Mouse (Mus musculus) stomach, postnatal 0 days (tissue): ENCODE data around the gene Pxn.

Source experiments
- CTCF ChIP-seq: IDR thresholded peaks from 2 replicates; pipeline ENCODE4 v1.5.1; 2016; ENCODE audit warnings: antibody characterized with exemption, low read depth, mild to moderate bottlenecking, moderate library complexity
- EP300 ChIP-seq: optimal IDR thresholded peaks from 2 replicates; pipeline ENCODE3; 2016; ENCODE audit warnings: antibody characterized with exemption

DNA sequence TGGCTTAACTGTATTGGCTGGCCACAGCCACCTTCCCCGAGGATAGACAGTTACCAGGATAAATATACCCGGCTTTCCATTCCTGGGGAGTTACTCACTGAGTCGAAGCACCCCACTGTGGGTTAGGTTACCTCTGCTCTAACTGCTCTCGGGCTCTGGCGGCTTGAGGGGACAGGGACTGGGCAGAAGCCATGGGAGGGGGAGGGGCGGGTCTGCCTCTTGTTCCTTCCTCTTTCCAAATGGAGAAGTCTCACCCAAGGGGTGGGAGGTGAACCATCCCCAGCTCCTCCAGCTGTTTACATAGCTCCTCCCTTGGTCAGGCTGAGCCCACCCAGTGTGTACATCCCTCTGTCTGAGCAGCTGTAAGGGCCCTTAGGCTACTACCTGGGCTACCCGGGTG, 29.2 kb downstream of the Pxn start:
- TF ChIP-seq EP300 (no peak), CTCF (no peak)
